Mouse (Mus musculus) megakaryocyte progenitor cell, adult 5-6 weeks (primary cell): ENCODE results near the gene Sept9. TPM values are rescaled to one million over a fixed set of nuclear protein-coding genes. Genes with fewer than 3 reads are reported as not detected.

Experiments
- ATAC-seq: replicated peaks from 2 replicates; pipeline ENCODE4 v1.8.0; 2016; ENCODE audit warnings: mild to moderate bottlenecking, moderate TSS enrichment, inconsistent platforms; ENCODE audit not compliant: poor library complexity
- total RNA-seq, 2 experiments: library from RNA; stranded (forward) in 1 of 2; stranded (reverse) in 1 of 2; fragments of 157-497, 149-512 nt in 1 of 2; fragments of 200-1000 nt in 1 of 2; gene quantifications; 2 replicates each; pipeline versions ENCODE4 v1.2.3 to v1.2.4; 2015 to 2017

Gene Sept9
- total RNA-seq, 2 experiments from 2014 or later, result 81.7 to 140 TPM

GRCm38 (mm10) chr11:117284721-117285605 lies 85.5 kb downstream of the Sept9 start:
- no peak for ATAC-seq

GRCm38 (mm10) chr11:117285606-117285931 lies 86.1 kb downstream of the Sept9 start:
- ATAC-seq, result no peak

- ATAC-seq, result no peak
Measured at GRCm38 (mm10) chr11:117287792-117288191, 88.3 kb downstream of the Sept9 start.

GRCm38 (mm10) chr11:117288765-117289164 lies 89.3 kb downstream of the Sept9 start:
- no peak for ATAC-seq

GRCm38 (mm10) chr11:117291271-117292059 lies 92.0 kb downstream of the Sept9 start:
- ATAC-seq, result no peak

- peak; percentile 89 for ATAC-seq
Measured at GRCm38 (mm10) chr11:117292446-117292845, 93.0 kb downstream of the Sept9 start.

GRCm38 (mm10) chr11:117295266-117295665 lies 95.8 kb downstream of the Sept9 start:
- no peak for ATAC-seq

GRCm38 (mm10) chr11:117296116-117296499 lies 96.6 kb downstream of the Sept9 start:
- no peak for ATAC-seq

GRCm38 (mm10) chr11:117296500-117297189 lies 97.2 kb downstream of the Sept9 start:
- ATAC-seq, result no peak

- ATAC-seq, result no peak
Measured at GRCm38 (mm10) chr11:117297190-117297829, 97.8 kb downstream of the Sept9 start.

- ATAC-seq, result no peak
Measured at GRCm38 (mm10) chr11:117299741-117300140, 100.3 kb downstream of the Sept9 start.

GRCm38 (mm10) chr11:117300809-117301208 lies 101.3 kb downstream of the Sept9 start:
- ATAC-seq, result no peak

- no peak for ATAC-seq
Measured at GRCm38 (mm10) chr11:117301716-117302115, 102.3 kb downstream of the Sept9 start.

GRCm38 (mm10) chr11:117302371-117302770 lies 102.9 kb downstream of the Sept9 start:
- ATAC-seq, result no peak

GRCm38 (mm10) chr11:117305509-117306188 lies 106.2 kb downstream of the Sept9 start:
- no peak for ATAC-seq

- ATAC-seq, result peak; percentile 29
Measured at GRCm38 (mm10) chr11:117306311-117307088, 107.0 kb downstream of the Sept9 start.

- ATAC-seq, result peak; percentile 81
Measured at GRCm38 (mm10) chr11:117307895-117308786, 108.7 kb downstream of the Sept9 start.

- ATAC-seq, result no peak
Measured at GRCm38 (mm10) chr11:117309108-117309917, 109.9 kb downstream of the Sept9 start.
